Mouse (Mus musculus): ENCODE measurements around the gene Gm10188. TPM values are rescaled to one million over a fixed set of nuclear protein-coding genes. Genes with fewer than 3 reads are reported as not detected.

Gene Gm10188
- polyA plus RNA-seq, 1 experiment from 2014 or later = not detected

- WGBS = 19% methylated on average over 6 of the region's 6 CpGs
- Histone ChIP-seq H3K4me2 (ENCODE audit: low read depth) (no peak overlapping the region), H3K4me1 (ENCODE audit: control insufficient read depth, insufficient read depth, low read length) (peaks cover 16% of the 10 kb centered on the region), H3K27ac (ENCODE audit: low read depth, low read length) (no peak overlapping the region), H3K9me3 (ENCODE audit: control insufficient read depth, low read length) (no peaks in the 10 kb centered on the region), H3K4me3 (ENCODE audit: low read depth, low read length) (no peak overlapping the region), H3K9ac (ENCODE audit: low read length) (no peak overlapping the region), H3K36me3 (ENCODE audit: control insufficient read depth, insufficient read depth, low read length) (no peaks in the 10 kb centered on the region), H3K27me3 (ENCODE audit: control insufficient read depth, insufficient read depth, low read length) (no peaks in the 10 kb centered on the region)
- peak; percentile 72 for DNase-seq (ENCODE audit: low spot score)
- ATAC-seq (ENCODE audit: insufficient read depth, low FRiP score, low TSS enrichment) = peak; percentile 57; the same call in 1 of the 2 replicates
Measured at GRCm38 (mm10) chr1:132213076-132213475, 16.5 kb downstream of the Gm10188 start.

- H3K36me3 ChIP-seq (ENCODE audit: control insufficient read depth, insufficient read depth, low read length) = no peaks in the 10 kb centered on the region
- H3K27ac ChIP-seq (ENCODE audit: low read depth, low read length) = no peak overlapping the region
- H3K27me3 ChIP-seq (ENCODE audit: control insufficient read depth, insufficient read depth, low read length) = no peaks in the 10 kb centered on the region
- peaks cover 17% of the 10 kb centered on the region for H3K4me1 ChIP-seq (ENCODE audit: control insufficient read depth, insufficient read depth, low read length)
- H3K9me3 ChIP-seq (ENCODE audit: control insufficient read depth, low read length) = no peaks in the 10 kb centered on the region
- ATAC-seq (ENCODE audit: insufficient read depth, low FRiP score, low TSS enrichment) = peak; percentile 12; the same call in 1 of the 2 replicates
- H3K9ac ChIP-seq (ENCODE audit: low read length) = peak overlapping the region; percentile 15; the same call in 1 of the 2 replicates
- DNase-seq (ENCODE audit: low spot score) = peak; percentile 70
- peak overlapping the region; percentile 23 for H3K4me3 ChIP-seq (ENCODE audit: low read depth, low read length)
- peak overlapping the region; percentile 29 for H3K4me2 ChIP-seq (ENCODE audit: low read depth)
- whole genome bisulfite sequencing = 6% methylated on average over 20 of the region's 20 CpGs
Measured at GRCm38 (mm10) chr1:132212218-132212617, 17.3 kb downstream of the Gm10188 start.

GRCm38 (mm10) chr1:132211672-132212071 is 17.9 kb downstream of the Gm10188 start:
- Histone ChIP-seq H3K9me3 (ENCODE audit: control insufficient read depth, low read length) (no peaks in the 10 kb centered on the region), H3K27ac (ENCODE audit: low read depth, low read length) (no peak overlapping the region), H3K9ac (ENCODE audit: low read length) (no peak overlapping the region), H3K4me3 (ENCODE audit: low read depth, low read length) (no peak overlapping the region), H3K4me2 (ENCODE audit: low read depth) (no peak overlapping the region; the same call in 1 of the 2 replicates), H3K27me3 (ENCODE audit: control insufficient read depth, insufficient read depth, low read length) (no peaks in the 10 kb centered on the region), H3K36me3 (ENCODE audit: control insufficient read depth, insufficient read depth, low read length) (no peaks in the 10 kb centered on the region), H3K4me1 (ENCODE audit: control insufficient read depth, insufficient read depth, low read length) (peaks cover 17% of the 10 kb centered on the region)
- 46% methylated on average over 12 of the region's 12 CpGs for WGBS
- DNase-seq (ENCODE audit: low spot score) (no peak), ATAC-seq (ENCODE audit: insufficient read depth, low FRiP score, low TSS enrichment) (0 out of 2 replicates have a peak, but pooled peaks have one; percentile 25)

GRCm38 (mm10) chr1:132210922-132211321 is 18.6 kb downstream of the Gm10188 start:
- no peaks in the 10 kb centered on the region for H3K9me3 ChIP-seq (ENCODE audit: control insufficient read depth, low read length)
- WGBS = 21% methylated on average over 7 of the region's 7 CpGs
- no peak for ATAC-seq (ENCODE audit: insufficient read depth, low FRiP score, low TSS enrichment)
- H3K4me1 ChIP-seq (ENCODE audit: control insufficient read depth, insufficient read depth, low read length) = peaks cover 17% of the 10 kb centered on the region
- H3K4me3 ChIP-seq (ENCODE audit: low read depth, low read length) = no peak overlapping the region
- H3K27me3 ChIP-seq (ENCODE audit: control insufficient read depth, insufficient read depth, low read length) = no peaks in the 10 kb centered on the region
- H3K36me3 ChIP-seq (ENCODE audit: control insufficient read depth, insufficient read depth, low read length) = no peaks in the 10 kb centered on the region
- no peak overlapping the region for H3K4me2 ChIP-seq (ENCODE audit: low read depth)
- no peak overlapping the region for H3K9ac ChIP-seq (ENCODE audit: low read length)
- DNase-seq (ENCODE audit: low spot score) = no peak
- no peak overlapping the region for H3K27ac ChIP-seq (ENCODE audit: low read depth, low read length)

- ATAC-seq (ENCODE audit: insufficient read depth, low FRiP score, low TSS enrichment) (no peak), DNase-seq (ENCODE audit: low spot score) (no peak)
- no peaks in the 10 kb centered on the region for H3K36me3 ChIP-seq (ENCODE audit: control insufficient read depth, insufficient read depth, low read length)
- no peak overlapping the region for H3K9ac ChIP-seq (ENCODE audit: low read length)
- H3K4me2 ChIP-seq (ENCODE audit: low read depth) = no peak overlapping the region
- no peaks in the 10 kb centered on the region for H3K27me3 ChIP-seq (ENCODE audit: control insufficient read depth, insufficient read depth, low read length)
- H3K4me1 ChIP-seq (ENCODE audit: control insufficient read depth, insufficient read depth, low read length) = peaks cover 17% of the 10 kb centered on the region
- no peak overlapping the region for H3K27ac ChIP-seq (ENCODE audit: low read depth, low read length)
- no peaks in the 10 kb centered on the region for H3K9me3 ChIP-seq (ENCODE audit: control insufficient read depth, low read length)
- WGBS = 56% methylated on average over 10 of the region's 10 CpGs
- H3K4me3 ChIP-seq (ENCODE audit: low read depth, low read length) = no peak overlapping the region
Measured at GRCm38 (mm10) chr1:132209400-132209799, 20.2 kb downstream of the Gm10188 start.

GRCm38 (mm10) chr1:132208154-132208553 is 21.4 kb downstream of the Gm10188 start:
- no peak overlapping the region for H3K9ac ChIP-seq (ENCODE audit: low read length)
- H3K4me2 ChIP-seq (ENCODE audit: low read depth) = no peak overlapping the region
- WGBS = 19% methylated on average over 4 of the region's 4 CpGs
- ATAC-seq (ENCODE audit: insufficient read depth, low FRiP score, low TSS enrichment) = no peak
- no peak for DNase-seq (ENCODE audit: low spot score)
- no peak overlapping the region for H3K4me3 ChIP-seq (ENCODE audit: low read depth, low read length)
- H3K9me3 ChIP-seq (ENCODE audit: control insufficient read depth, low read length) = no peaks in the 10 kb centered on the region
- no peak overlapping the region for H3K27ac ChIP-seq (ENCODE audit: low read depth, low read length)
- no peaks in the 10 kb centered on the region for H3K27me3 ChIP-seq (ENCODE audit: control insufficient read depth, insufficient read depth, low read length)
- H3K36me3 ChIP-seq (ENCODE audit: control insufficient read depth, insufficient read depth, low read length) = no peaks in the 10 kb centered on the region
- H3K4me1 ChIP-seq (ENCODE audit: control insufficient read depth, insufficient read depth, low read length) = peaks cover 17% of the 10 kb centered on the region

- Histone ChIP-seq H3K4me2 (ENCODE audit: low read depth) (no peak overlapping the region), H3K27ac (ENCODE audit: low read depth, low read length) (no peak overlapping the region), H3K9me3 (ENCODE audit: control insufficient read depth, low read length) (no peaks in the 10 kb centered on the region), H3K4me1 (ENCODE audit: control insufficient read depth, insufficient read depth, low read length) (peaks cover 7% of the 10 kb centered on the region; the same call in 1 of the 2 replicates), H3K27me3 (ENCODE audit: control insufficient read depth, insufficient read depth, low read length) (no peaks in the 10 kb centered on the region), H3K9ac (ENCODE audit: low read length) (no peak overlapping the region), H3K36me3 (ENCODE audit: control insufficient read depth, insufficient read depth, low read length) (no peaks in the 10 kb centered on the region), H3K4me3 (ENCODE audit: low read depth, low read length) (no peak overlapping the region)
- ATAC-seq (ENCODE audit: insufficient read depth, low FRiP score, low TSS enrichment) (no peak), DNase-seq (ENCODE audit: low spot score) (no peak)
- WGBS = 89% methylated on average over 3 of the region's 3 CpGs
Measured at GRCm38 (mm10) chr1:132206828-132207227, 22.7 kb downstream of the Gm10188 start.

GRCm38 (mm10) chr1:132205958-132206357 is 23.6 kb downstream of the Gm10188 start:
- WGBS = 72% methylated on average over 5 of the region's 5 CpGs
- no peak overlapping the region for H3K4me2 ChIP-seq (ENCODE audit: low read depth)
- no peaks in the 10 kb centered on the region for H3K9me3 ChIP-seq (ENCODE audit: control insufficient read depth, low read length)
- H3K9ac ChIP-seq (ENCODE audit: low read length) = no peak overlapping the region
- H3K27ac ChIP-seq (ENCODE audit: low read depth, low read length) = no peak overlapping the region
- H3K4me1 ChIP-seq (ENCODE audit: control insufficient read depth, insufficient read depth, low read length) = peaks cover 9% of the 10 kb centered on the region; the same call in 1 of the 2 replicates
- ATAC-seq (ENCODE audit: insufficient read depth, low FRiP score, low TSS enrichment) = no peak
- no peaks in the 10 kb centered on the region for H3K27me3 ChIP-seq (ENCODE audit: control insufficient read depth, insufficient read depth, low read length)
- no peak overlapping the region for H3K4me3 ChIP-seq (ENCODE audit: low read depth, low read length)
- no peaks in the 10 kb centered on the region for H3K36me3 ChIP-seq (ENCODE audit: control insufficient read depth, insufficient read depth, low read length)
- DNase-seq (ENCODE audit: low spot score) = no peak

- Histone ChIP-seq H3K4me3 (ENCODE audit: low read depth, low read length) (no peak overlapping the region), H3K4me2 (ENCODE audit: low read depth) (no peak overlapping the region), H3K27ac (ENCODE audit: low read depth, low read length) (no peak overlapping the region), H3K4me1 (ENCODE audit: control insufficient read depth, insufficient read depth, low read length) (peaks cover 13% of the 10 kb centered on the region), H3K27me3 (ENCODE audit: control insufficient read depth, insufficient read depth, low read length) (no peaks in the 10 kb centered on the region), H3K36me3 (ENCODE audit: control insufficient read depth, insufficient read depth, low read length) (no peaks in the 10 kb centered on the region), H3K9me3 (ENCODE audit: control insufficient read depth, low read length) (no peaks in the 10 kb centered on the region), H3K9ac (ENCODE audit: low read length) (no peak overlapping the region)
- 91% methylated on average over 5 of the region's 5 CpGs for WGBS
- DNase-seq (ENCODE audit: low spot score) (peak; percentile 6), ATAC-seq (ENCODE audit: insufficient read depth, low FRiP score, low TSS enrichment) (no peak)
Measured at GRCm38 (mm10) chr1:132202771-132203170, 26.8 kb downstream of the Gm10188 start.
